ENCODE assay signal across 17 mouse cellular contexts in the genomic region with DNA sequence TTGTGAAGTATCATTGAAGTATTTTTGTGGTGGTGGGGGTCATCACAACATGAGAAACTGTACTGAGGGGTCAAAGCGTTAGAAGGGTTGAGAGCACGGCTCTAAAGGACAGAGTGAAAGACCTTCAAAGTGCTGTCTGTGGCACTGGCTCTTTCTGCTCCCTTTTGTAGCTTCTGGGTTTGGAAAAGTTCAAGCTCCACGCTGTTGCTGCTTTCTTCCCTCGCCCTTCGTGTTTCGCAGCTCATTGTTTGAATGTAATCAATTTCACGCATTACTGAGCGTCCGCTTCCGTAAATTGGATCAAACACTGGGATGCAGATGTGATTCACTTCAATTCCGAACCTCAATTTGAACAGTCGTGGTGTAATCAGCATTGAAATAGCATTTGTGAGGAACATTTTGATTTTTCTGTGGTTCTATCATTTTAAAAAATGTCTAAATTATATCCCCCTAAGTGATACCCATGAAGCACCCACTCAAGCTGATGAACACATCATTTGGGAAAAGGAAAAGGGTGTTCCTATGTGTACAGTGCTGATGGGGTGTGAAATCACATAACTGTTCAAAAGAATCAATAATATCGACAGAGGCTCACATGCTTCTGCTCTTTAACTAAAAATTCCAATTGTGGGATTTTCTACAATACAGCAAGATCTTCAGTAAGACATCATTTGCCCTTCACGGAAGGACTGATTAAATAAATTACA.
DNase-seq lines count a peak whose midpoint lies in the region; ATAC-seq lines count a peak whose summit lies in the region.
"Had no signal": no experiment of that assay in that cellular context is flagged by ENCODE, and none has a peak within 500 bp of the region (broad histone marks: within the 10 kb centered on the region; RNA-seq: fewer than 3 reads in every experiment).

No protein-coding gene starts in this region.

- no peak overlapping the region for H3K9ac ChIP-seq in midbrain, embryonic 11.5 days (ENCODE audit: low read length)
- H3K9ac ChIP-seq in neural tube, embryonic 13.5 days, result no peak overlapping the region
- H3K9ac ChIP-seq: embryonic facial prominence, embryonic 12.5 days; heart, embryonic 13.5 days; lung, embryonic 15.5 days had no signal

- WGBS in hindbrain, embryonic 10.5 days, result 35% methylated on average over 14 of the region's 14 CpGs
- 21% methylated on average over 14 of the region's 14 CpGs for WGBS in midbrain, embryonic 11.5 days
- 15% methylated on average over 14 of the region's 14 CpGs for WGBS in neural tube, embryonic 13.5 days

- peaks cover 23% of the 10 kb centered on the region for H3K4me1 ChIP-seq in hindbrain, embryonic 10.5 days (replicated peaks)
- H3K4me1 ChIP-seq in midbrain, embryonic 11.5 days (ENCODE audit: control insufficient read depth, insufficient read depth, low read length), result peaks cover 14% of the 10 kb centered on the region; the same call in 1 of the 2 replicates
- peaks cover 16% of the 10 kb centered on the region for H3K4me1 ChIP-seq in neural tube, embryonic 13.5 days (replicated peaks)
- H3K4me1 ChIP-seq: embryonic facial prominence, embryonic 12.5 days; heart, embryonic 13.5 days; lung, embryonic 15.5 days had no signal

- DNase-seq in embryo, embryonic 9.5 days (ENCODE audit: extremely low spot score), result peak; percentile 51
- DNase-seq in hindbrain, embryonic 10.5 days (ENCODE audit: low spot score), result peak; percentile 54
- peak; percentile 92 for DNase-seq in midbrain, embryonic 11.5 days (ENCODE audit: low spot score, missing footprints)
- DNase-seq in cerebellum, adult 8-10 months, result no peak
- DNase-seq in MN1 (ENCODE audit: low spot score), result no peak
- DNase-seq in cerebellum, postnatal 36 days, result no peak
- DNase-seq: cerebellum, adult 9-10 months; gastrocnemius, postnatal 25 days; right cerebral cortex, postnatal 4 days; thymus, postnatal 25 days had no signal

- H3K9me3 ChIP-seq in hindbrain, embryonic 10.5 days, result no peaks in the 10 kb centered on the region
- H3K9me3 ChIP-seq in midbrain, embryonic 11.5 days (ENCODE audit: control insufficient read depth, low read length), result no peaks in the 10 kb centered on the region
- H3K9me3 ChIP-seq in neural tube, embryonic 13.5 days, result no peaks in the 10 kb centered on the region
- H3K9me3 ChIP-seq: embryonic facial prominence, embryonic 12.5 days; heart, embryonic 13.5 days; lung, embryonic 15.5 days had no signal

- H3K4me2 ChIP-seq in midbrain, embryonic 11.5 days, result no peak overlapping the region
- peak overlapping the region; percentile 27 for H3K4me2 ChIP-seq in neural tube, embryonic 13.5 days
- H3K4me2 ChIP-seq: embryonic facial prominence, embryonic 12.5 days; heart, embryonic 13.5 days; lung, embryonic 15.5 days had no signal

- H3K27me3 ChIP-seq in hindbrain, embryonic 10.5 days (ENCODE audit: insufficient read depth, poor library complexity, severe bottlenecking), result no peaks in the 10 kb centered on the region; the same call in 1 of the 2 replicates
- no peaks in the 10 kb centered on the region for H3K27me3 ChIP-seq in midbrain, embryonic 11.5 days (ENCODE audit: control insufficient read depth, insufficient read depth, low read length)
- no peaks in the 10 kb centered on the region for H3K27me3 ChIP-seq in neural tube, embryonic 13.5 days
- H3K27me3 ChIP-seq: embryonic facial prominence, embryonic 12.5 days; heart, embryonic 13.5 days; lung, embryonic 15.5 days had no signal

- H3K27ac ChIP-seq in hindbrain, embryonic 10.5 days, result peak overlapping the region; percentile 45; the same call in 1 of the 2 replicates
- H3K27ac ChIP-seq in midbrain, embryonic 11.5 days (ENCODE audit: low read depth, low read length), result no peak overlapping the region
- H3K27ac ChIP-seq in neural tube, embryonic 13.5 days (replicated peaks), result 0 out of 2 replicates have a peak overlapping the region, but pooled peaks have one; percentile 5
- H3K27ac ChIP-seq: embryonic facial prominence, embryonic 12.5 days; heart, embryonic 13.5 days; layer of hippocampus, adult 2 months; lung, embryonic 15.5 days had no signal

- H3K4me3 ChIP-seq in hindbrain, embryonic 10.5 days, result no peak overlapping the region
- no peak overlapping the region for H3K4me3 ChIP-seq in midbrain, embryonic 11.5 days (ENCODE audit: low read depth, low read length)
- no peak overlapping the region for H3K4me3 ChIP-seq in neural tube, embryonic 13.5 days
- H3K4me3 ChIP-seq: embryonic facial prominence, embryonic 12.5 days; heart, embryonic 13.5 days; layer of hippocampus, adult 2 months; lung, embryonic 15.5 days had no signal

- ATAC-seq in midbrain, embryonic 11.5 days (ENCODE audit: low FRiP score), result peak; percentile 84
- no peak for ATAC-seq in neural tube, embryonic 13.5 days (ENCODE audit: low read depth)
- ATAC-seq in megakaryocyte-erythroid progenitor cell, adult 5-6 weeks (replicated peaks; ENCODE audit: low FRiP score, low TSS enrichment, poor library complexity, severe bottlenecking), result no peak
- ATAC-seq: CD4-positive, CD25-positive, alpha-beta regulatory T cell, adult 4 months had no signal

- H3K36me3 ChIP-seq in hindbrain, embryonic 10.5 days, result no peaks in the 10 kb centered on the region
- H3K36me3 ChIP-seq in midbrain, embryonic 11.5 days (ENCODE audit: control insufficient read depth, insufficient read depth, low read length), result no peaks in the 10 kb centered on the region
- no peaks in the 10 kb centered on the region for H3K36me3 ChIP-seq in neural tube, embryonic 13.5 days
- H3K36me3 ChIP-seq: embryonic facial prominence, embryonic 12.5 days; heart, embryonic 13.5 days; lung, embryonic 15.5 days had no signal

Comparison
In these comparisons a context has a peak if more than half of its experiments do, and no peak if none do; other contexts are left out.
1. DNase-seq: peak in embryo, embryonic 9.5 days (single experiment), hindbrain, embryonic 10.5 days (single experiment) and midbrain, embryonic 11.5 days (single experiment); none in cerebellum, adult 8-10 months (single experiment), MN1 (single experiment) and cerebellum, postnatal 36 days (0 of 2).